Mouse (Mus musculus): Measurements from ENCODE around the gene Tmprss4. TPM values are rescaled to one million over a fixed set of nuclear protein-coding genes. Genes with fewer than 3 reads are reported as not detected.
A peak's percentile ranks its signal among the peaks of the same experiment; 100 is the strongest.

The Tmprss4 gene
- total RNA-seq, 2 experiments from 2014 or later = not detected

DNA sequence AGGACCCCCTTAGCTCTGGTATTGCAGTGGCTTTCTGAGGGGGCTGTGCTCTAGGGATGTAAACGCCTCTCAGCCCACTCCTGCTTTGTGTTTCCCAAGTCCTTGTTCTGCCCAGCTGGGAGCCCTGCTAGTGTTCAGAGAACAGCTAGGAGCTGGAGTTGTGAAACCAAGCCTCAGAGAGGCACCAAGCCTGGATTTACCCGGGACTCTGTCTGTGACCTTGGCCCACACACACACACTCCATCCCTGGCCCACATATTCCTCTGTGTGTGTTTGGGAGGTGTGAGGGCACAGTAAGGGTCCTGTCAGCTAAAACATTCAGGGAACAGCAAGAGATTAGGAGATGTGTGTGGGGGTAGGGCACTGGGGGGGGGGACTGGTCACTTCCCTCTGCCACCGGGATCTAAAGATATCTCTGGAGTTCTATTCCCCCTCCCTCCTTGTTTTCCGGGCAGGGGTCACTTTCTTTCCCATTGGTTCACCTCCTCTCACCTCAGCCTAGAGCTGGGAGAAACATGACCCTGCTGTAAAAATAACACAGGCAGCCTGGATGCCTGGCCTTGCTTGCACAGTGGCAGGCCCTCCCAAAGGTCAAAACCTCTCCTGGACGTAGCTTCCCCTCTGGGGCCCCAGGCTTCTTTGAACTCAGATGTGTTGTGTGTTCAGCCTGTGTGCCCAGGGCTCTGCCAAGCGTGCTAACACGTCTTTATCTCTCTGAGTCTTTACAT lies 67.3 kb downstream of the Tmprss4 start:
- DNase-seq = no peak

DNA sequence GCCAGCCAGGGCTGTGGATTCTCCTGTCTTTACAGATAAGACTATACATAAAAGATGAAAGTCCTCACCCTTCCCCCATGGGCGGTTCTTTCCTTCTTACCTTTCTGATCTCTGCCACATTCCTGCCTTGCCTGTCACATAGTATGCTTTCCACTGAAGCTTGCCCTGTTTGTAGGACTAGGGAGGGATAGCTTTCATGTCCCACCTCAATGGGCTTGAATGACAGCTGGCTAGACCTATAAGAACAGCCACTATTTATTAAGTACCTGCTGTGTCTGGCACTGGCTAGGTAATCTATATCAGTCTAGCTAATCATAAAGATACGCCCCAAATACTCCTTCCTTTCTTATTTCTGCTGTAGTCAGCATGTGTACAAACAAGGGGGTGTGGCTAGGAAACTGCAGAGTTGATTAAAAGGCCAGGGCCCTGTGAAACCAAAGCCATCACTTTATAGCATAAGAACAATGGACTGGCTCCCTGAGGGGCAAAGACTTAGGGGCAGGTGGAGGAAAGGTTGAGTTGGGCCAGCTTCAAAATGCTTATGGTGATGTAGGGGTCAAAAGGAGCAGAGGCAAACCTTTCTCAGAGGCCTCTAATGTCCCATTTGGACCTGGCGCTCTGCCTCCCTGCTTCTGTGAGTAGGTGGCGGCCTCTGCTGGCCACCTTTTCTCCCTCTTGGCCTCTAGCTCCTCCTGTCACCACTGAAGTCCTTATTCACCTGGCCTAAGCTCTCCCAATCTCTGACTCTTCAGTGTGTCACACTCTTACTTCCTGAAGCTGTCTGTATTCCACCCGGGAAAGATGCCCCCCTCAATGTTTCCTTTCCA lies 70.2 kb downstream of the Tmprss4 start:
- DNase-seq = peak; percentile 75

DNA sequence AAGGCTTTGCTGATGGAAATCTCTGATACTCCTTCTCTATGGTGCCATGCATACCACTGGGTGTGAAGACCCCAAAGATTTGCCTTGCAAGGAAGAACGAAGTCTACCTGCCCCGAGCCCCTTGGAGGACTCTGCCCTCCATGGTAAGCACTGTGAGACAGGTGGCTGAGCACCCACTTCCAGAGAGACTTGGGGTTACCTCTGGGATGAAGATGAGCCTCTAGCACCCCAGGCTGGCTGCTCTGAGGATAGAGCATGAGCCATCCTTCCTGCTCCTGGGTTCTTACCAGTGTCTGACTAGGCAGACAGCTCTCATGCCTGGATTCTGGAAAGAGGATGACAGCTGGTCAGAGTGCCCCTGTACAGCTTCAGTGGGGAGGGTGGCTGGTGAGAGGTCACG lies 73.8 kb downstream of the Tmprss4 start:
- DNase-seq = no peak

DNA sequence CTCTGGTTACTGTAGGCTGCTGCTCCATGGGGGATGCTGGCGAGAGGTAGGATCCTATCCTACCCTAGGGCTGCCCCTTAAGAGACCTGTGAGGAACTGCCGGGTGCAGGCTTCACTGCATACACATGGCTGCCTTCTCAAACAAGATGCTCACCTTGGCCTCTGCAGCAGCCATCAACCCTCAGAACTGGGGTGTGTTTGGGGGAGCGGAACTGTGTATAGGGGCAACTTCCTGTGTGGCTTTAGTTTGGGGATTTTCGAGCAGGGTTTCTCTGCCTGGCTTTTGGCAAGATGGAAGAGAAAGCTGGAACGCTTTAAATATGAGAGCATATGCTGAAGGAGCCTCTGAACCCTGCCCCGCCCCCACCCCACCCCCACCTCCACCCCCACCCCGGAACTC lies 77.0 kb downstream of the Tmprss4 start:
- DNase-seq = no peak

DNA sequence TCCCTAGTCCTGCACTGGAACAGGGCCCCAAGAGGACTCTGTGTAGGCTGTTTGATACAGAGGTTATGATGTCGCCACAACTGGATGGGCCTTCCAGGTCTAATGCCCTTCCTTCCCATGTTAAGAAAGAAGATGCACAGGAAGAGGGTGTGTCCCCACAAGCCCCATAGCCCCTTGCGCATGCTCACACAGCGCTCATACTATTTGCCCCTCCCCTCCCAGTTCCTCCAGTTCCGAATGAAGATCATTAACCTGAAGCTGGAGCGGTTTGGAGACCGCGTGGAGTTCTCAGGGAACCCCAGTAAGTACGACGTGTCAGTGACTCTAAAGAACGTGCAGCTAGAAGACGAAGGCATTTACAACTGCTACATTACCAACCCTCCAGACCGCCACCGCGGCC lies 78.7 kb downstream of the Tmprss4 start:
- no peak for DNase-seq

Other genes with a start within 250 kb of the Tmprss4 start
- gene Ube4a, start 238.5 kb downstream of the Tmprss4 start, total RNA-seq (2021) = 10 to 100 TPM; 30.5 to 34.3 TPM
- not detected for gene Cd3g, start 223.7 kb downstream of the Tmprss4 start, total RNA-seq (2021)
- under 1 TPM in 1 of 2 experiments, not detected in 1; 0.32 TPM for gene Cd3d, start 222.3 kb downstream of the Tmprss4 start, total RNA-seq (2021)
- not detected for gene Cd3e, start 194.5 kb downstream of the Tmprss4 start, total RNA-seq (2021)
- gene Mpzl2, start 164.3 kb downstream of the Tmprss4 start, total RNA-seq (2021) = under 1 TPM; 0.23 to 0.25 TPM
- 1 to 10 TPM; 1.3 to 2.0 TPM for gene Mpzl3, start 148.9 kb downstream of the Tmprss4 start, total RNA-seq (2021)
- gene Jaml, start 124.9 kb downstream of the Tmprss4 start, total RNA-seq (2021) = under 1 TPM; 0.27 to 0.42 TPM
- gene Scn2b, start 86.3 kb downstream of the Tmprss4 start, total RNA-seq (2021) = 1 to 10 TPM; 1.8 to 2.2 TPM
- 10 to 100 TPM; 72.8 to 79.1 TPM for gene Scn4b, start 65.7 kb downstream of the Tmprss4 start, total RNA-seq (2021)
- not detected for gene BC049352, start 22.1 kb downstream of the Tmprss4 start, total RNA-seq (2021)
- 1 to 10 TPM in 1 of 2 experiments, under 1 TPM in 1; 0.80 to 1.0 TPM for gene Il10ra, start 65.1 kb upstream of the Tmprss4 start, total RNA-seq (2021)
- under 1 TPM; 0.07 to 0.19 TPM for gene Tmprss13, start 115.0 kb upstream of the Tmprss4 start, total RNA-seq (2021)
- gene Fxyd6, start 166.1 kb upstream of the Tmprss4 start, total RNA-seq (2021) = 10 to 100 TPM; 61.2 to 65.6 TPM
- 1 to 10 TPM; 1.4 to 1.6 TPM for gene Fxyd2, start 195.6 kb upstream of the Tmprss4 start, total RNA-seq (2021)
- under 1 TPM; 0.19 to 0.68 TPM for gene Dscaml1, start 222.5 kb upstream of the Tmprss4 start, total RNA-seq (2021)